Mouse (Mus musculus): ENCODE data around the gene Mtrr. TPM values are rescaled to one million over a fixed set of nuclear protein-coding genes. Genes with fewer than 3 reads are reported as not detected.

Mtrr gene
- polyA plus RNA-seq, 1 experiment: 13.8 TPM

DNA sequence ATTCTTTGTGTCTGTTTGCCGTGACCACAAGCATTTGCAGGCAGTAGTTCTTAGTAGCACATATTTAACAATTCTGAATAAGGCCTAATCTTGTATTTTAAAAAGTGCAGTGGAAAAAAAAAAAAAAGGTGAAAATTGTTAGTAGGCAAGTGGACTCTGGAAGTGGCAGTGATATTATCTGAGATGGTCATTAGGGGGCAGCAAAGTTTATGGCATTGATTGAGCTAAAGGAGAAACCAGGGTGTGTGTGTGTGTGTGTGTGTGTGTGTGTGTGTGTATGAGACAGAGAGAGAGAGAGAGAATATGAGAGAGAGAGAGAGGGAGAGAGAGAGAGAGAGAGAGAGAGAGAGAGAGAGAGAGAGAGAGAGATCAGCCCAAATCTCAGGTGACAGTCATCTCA is 11.8 kb upstream of the Mtrr start:
- H3K36me3 ChIP-seq (ENCODE audit: control insufficient read depth, insufficient read depth): peaks cover 14% of the 10 kb centered on the region
- H3K4me3 ChIP-seq: no peak overlapping the region
- H3K4me2 ChIP-seq (ENCODE audit: low read depth): no peak overlapping the region
- H3ac ChIP-seq (ENCODE audit: control insufficient read depth, insufficient read length): no peak overlapping the region
- H3K79me2 ChIP-seq (ENCODE audit: control insufficient read depth, insufficient read depth): no peaks in the 10 kb centered on the region
- H3K27me3 ChIP-seq (ENCODE audit: control insufficient read depth, insufficient read depth, insufficient read length): no peaks in the 10 kb centered on the region
- TF ChIP-seq POLR2A (IDR thresholded peaks at IDR 0.05; ENCODE audit: insufficient read length, low read depth) (no peak), REST (IDR thresholded peaks at IDR 0.05; ENCODE audit: insufficient read depth, insufficient read length) (no peak), TCF12 (IDR thresholded peaks at IDR 0.05; ENCODE audit: insufficient read depth, poor library complexity, severe bottlenecking) (no peak), SRF (IDR thresholded peaks at IDR 0.05; ENCODE audit: control insufficient read depth, insufficient read length, low read depth) (no peak), TCF3 (IDR thresholded peaks at IDR 0.05; ENCODE audit: insufficient read length, low read depth) (no peak), E2F4 (IDR thresholded peaks at IDR 0.05; ENCODE audit: insufficient read depth) (no peak), MAX (IDR thresholded peaks at IDR 0.05; ENCODE audit: low read depth) (no peak), POLR2AphosphoS2 (IDR thresholded peaks at IDR 0.05; ENCODE audit: insufficient read length, low read depth) (no peak), USF1 (IDR thresholded peaks at IDR 0.05; ENCODE audit: low read depth) (no peak), MYOG (IDR thresholded peaks at IDR 0.05; ENCODE audit: control insufficient read depth in 1 of 3, insufficient read depth in 1 of 3, insufficient read length in 2 of 3, low read depth in 2 of 3) (no peak), CEBPB (IDR thresholded peaks at IDR 0.05; ENCODE audit: insufficient read depth, poor library complexity, severe bottlenecking) (no peak), MYOD1 (IDR thresholded peaks at IDR 0.05; ENCODE audit: control insufficient read depth in 1 of 3, insufficient read length in 2 of 3, low read depth in 2 of 3) (no peak)

- Histone ChIP-seq H3K4me3 (no peak overlapping the region), H3ac (ENCODE audit: control insufficient read depth, insufficient read length) (no peak overlapping the region), H3K36me3 (ENCODE audit: control insufficient read depth, insufficient read depth) (peaks cover 37% of the 10 kb centered on the region), H3K27me3 (ENCODE audit: control insufficient read depth, insufficient read depth, insufficient read length) (no peaks in the 10 kb centered on the region), H3K4me2 (ENCODE audit: low read depth) (no peak overlapping the region), H3K79me2 (ENCODE audit: control insufficient read depth, insufficient read depth) (peaks cover 7% of the 10 kb centered on the region)
- TF ChIP-seq TCF12 (IDR thresholded peaks at IDR 0.05; ENCODE audit: insufficient read depth, poor library complexity, severe bottlenecking) (no peak), TCF3 (IDR thresholded peaks at IDR 0.05; ENCODE audit: insufficient read length, low read depth) (no peak), POLR2A (IDR thresholded peaks at IDR 0.05; ENCODE audit: insufficient read length, low read depth) (no peak), POLR2AphosphoS2 (IDR thresholded peaks at IDR 0.05; ENCODE audit: insufficient read length, low read depth) (no peak), SRF (IDR thresholded peaks at IDR 0.05; ENCODE audit: control insufficient read depth, insufficient read length, low read depth) (no peak), USF1 (IDR thresholded peaks at IDR 0.05; ENCODE audit: low read depth) (no peak)
Measured at GRCm38 (mm10) chr13:68588352-68588751, 6.4 kb upstream of the Mtrr start.

DNA sequence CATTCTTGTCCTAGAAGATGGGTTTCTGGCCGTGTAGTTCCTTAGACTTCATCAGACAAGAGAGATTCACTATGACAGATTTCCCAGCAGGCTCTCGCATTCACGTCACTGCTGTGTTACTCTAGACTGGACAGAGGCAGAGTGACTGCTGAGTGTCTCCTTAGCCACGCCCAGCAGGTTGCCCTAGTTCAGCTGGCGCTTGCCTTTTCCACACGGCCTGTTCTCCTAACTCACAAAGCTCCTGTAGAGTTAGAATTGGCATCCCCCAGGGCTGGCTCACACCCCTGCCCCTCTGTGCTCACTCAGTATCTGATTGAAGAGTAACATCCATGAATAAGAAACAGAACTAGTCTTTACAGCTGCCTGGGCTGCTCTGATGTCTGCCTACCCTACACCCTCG is 3.5 kb upstream of the Mtrr start:
- no peak overlapping the region for H3K4me2 ChIP-seq (ENCODE audit: low read depth)
- no peak overlapping the region for H3ac ChIP-seq (ENCODE audit: control insufficient read depth, insufficient read length)
- H3K36me3 ChIP-seq (ENCODE audit: control insufficient read depth, insufficient read depth): peaks cover 37% of the 10 kb centered on the region
- no peaks in the 10 kb centered on the region for H3K27me3 ChIP-seq (ENCODE audit: control insufficient read depth, insufficient read depth, insufficient read length)
- no peak for TF ChIP-seq TCF12 (IDR thresholded peaks at IDR 0.05; ENCODE audit: insufficient read depth, poor library complexity, severe bottlenecking)
- TF ChIP-seq CEBPB (IDR thresholded peaks at IDR 0.05; ENCODE audit: insufficient read depth, poor library complexity, severe bottlenecking): no peak
- no peak for TF ChIP-seq TCF3 (IDR thresholded peaks at IDR 0.05; ENCODE audit: insufficient read length, low read depth)
- no peak overlapping the region for H3K4me3 ChIP-seq
- peaks cover 24% of the 10 kb centered on the region for H3K79me2 ChIP-seq (ENCODE audit: control insufficient read depth, insufficient read depth)

- Histone ChIP-seq H3K36me3 (ENCODE audit: control insufficient read depth, insufficient read depth) (peaks cover 24% of the 10 kb centered on the region), H3ac (ENCODE audit: control insufficient read depth, insufficient read length) (no peak overlapping the region), H3K27me3 (ENCODE audit: control insufficient read depth, insufficient read depth, insufficient read length) (no peaks in the 10 kb centered on the region), H3K4me3 (no peak overlapping the region), H3K79me2 (ENCODE audit: control insufficient read depth, insufficient read depth) (peaks cover 26% of the 10 kb centered on the region), H3K4me2 (ENCODE audit: low read depth) (no peak overlapping the region)
- TF ChIP-seq USF1 (IDR thresholded peaks at IDR 0.05; ENCODE audit: low read depth) (no peak), MYOD1 (IDR thresholded peaks at IDR 0.05; ENCODE audit: control insufficient read depth in 1 of 3, insufficient read length in 2 of 3, low read depth in 2 of 3) (no peak), MAX (IDR thresholded peaks at IDR 0.05; ENCODE audit: low read depth) (no peak), TCF3 (IDR thresholded peaks at IDR 0.05; ENCODE audit: insufficient read length, low read depth) (no peak), E2F4 (IDR thresholded peaks at IDR 0.05; ENCODE audit: insufficient read depth) (no peak), MYOG (IDR thresholded peaks at IDR 0.05; ENCODE audit: control insufficient read depth in 1 of 3, insufficient read depth in 1 of 3, insufficient read length in 2 of 3, low read depth in 2 of 3) (no peak), POLR2A (IDR thresholded peaks at IDR 0.05; ENCODE audit: insufficient read length, low read depth) (no peak), SRF (IDR thresholded peaks at IDR 0.05; ENCODE audit: control insufficient read depth, insufficient read length, low read depth) (no peak), REST (IDR thresholded peaks at IDR 0.05; ENCODE audit: insufficient read depth, insufficient read length) (no peak), TCF12 (IDR thresholded peaks at IDR 0.05; ENCODE audit: insufficient read depth, poor library complexity, severe bottlenecking) (no peak), CEBPB (IDR thresholded peaks at IDR 0.05; ENCODE audit: insufficient read depth, poor library complexity, severe bottlenecking) (no peak), POLR2AphosphoS2 (IDR thresholded peaks at IDR 0.05; ENCODE audit: insufficient read length, low read depth) (no peak)
Measured at GRCm38 (mm10) chr13:68583961-68584360, 2.0 kb upstream of the Mtrr start.

DNA sequence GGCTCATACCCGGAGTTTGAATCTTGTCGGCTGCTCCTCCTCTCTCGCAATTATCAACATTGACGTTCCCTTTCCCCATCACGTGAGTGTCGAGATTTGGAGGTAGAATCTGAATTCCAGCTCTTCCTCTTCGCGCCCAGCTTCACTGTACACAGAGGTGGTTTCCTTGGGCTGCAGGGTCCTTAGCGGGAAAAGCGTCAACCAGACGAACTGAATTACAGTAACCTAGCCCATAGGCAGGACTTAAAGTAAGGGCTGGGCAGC is 500 bp upstream of the Mtrr start:
- H3K27me3 ChIP-seq (ENCODE audit: control insufficient read depth, insufficient read depth, insufficient read length): no peaks in the 10 kb centered on the region
- H3ac ChIP-seq (ENCODE audit: control insufficient read depth, insufficient read length): peak overlapping the region; percentile 36
- TF ChIP-seq CEBPB (IDR thresholded peaks at IDR 0.05; ENCODE audit: insufficient read depth, poor library complexity, severe bottlenecking) (no peak), MYOD1 (IDR thresholded peaks at IDR 0.05; ENCODE audit: control insufficient read depth in 1 of 3, insufficient read length in 2 of 3, low read depth in 2 of 3) (no peak), MYOG (IDR thresholded peaks at IDR 0.05; ENCODE audit: control insufficient read depth in 1 of 3, insufficient read depth in 1 of 3, insufficient read length in 2 of 3, low read depth in 2 of 3) (no peak), REST (IDR thresholded peaks at IDR 0.05; ENCODE audit: insufficient read depth, insufficient read length) (no peak), E2F4 (IDR thresholded peaks at IDR 0.05; ENCODE audit: insufficient read depth) (no peak), POLR2AphosphoS2 (IDR thresholded peaks at IDR 0.05; ENCODE audit: insufficient read length, low read depth) (no peak), TCF12 (IDR thresholded peaks at IDR 0.05; ENCODE audit: insufficient read depth, poor library complexity, severe bottlenecking) (no peak), USF1 (IDR thresholded peaks at IDR 0.05; ENCODE audit: low read depth) (no peak), SRF (IDR thresholded peaks at IDR 0.05; ENCODE audit: control insufficient read depth, insufficient read length, low read depth) (no peak)
- peak overlapping the region; percentile 66 for H3K4me3 ChIP-seq
- peak overlapping the region; percentile 79 for H3K4me2 ChIP-seq (ENCODE audit: low read depth)
- H3K79me2 ChIP-seq (ENCODE audit: control insufficient read depth, insufficient read depth): peaks cover 26% of the 10 kb centered on the region
- peaks cover 13% of the 10 kb centered on the region for H3K36me3 ChIP-seq (ENCODE audit: control insufficient read depth, insufficient read depth)
